Mouse (Mus musculus) left cerebral cortex, postnatal 10 days (tissue): ENCODE results near the gene Prdm16. TPM values are rescaled to one million over a fixed set of nuclear protein-coding genes. Genes with fewer than 3 reads are reported as not detected.

Source experiments
- DNase-seq, 2 experiments: peaks; one replicate each; pipeline ENCODE4 v3.0.0; 2021 to 2022; ENCODE audit warnings: low spot score in 2 of 2, mixed read lengths in 1 of 2; ENCODE audit errors: extremely low spot score in 1 of 2
- intact Hi-C: fragments of 180-260 bp; cut with DNase I; formaldehyde crosslinking; loops from one replicate; pipeline ENCODE4 v1.15.1; 2025
- total RNA-seq, 2 experiments: library from RNA; stranded (reverse); gene quantifications; 2 replicates each; pipeline ENCODE4 v1.2.3; 2021

The Prdm16 gene
- total RNA-seq, 2 experiments from 2014 or later = 4.9 to 6.1 TPM

DNA sequence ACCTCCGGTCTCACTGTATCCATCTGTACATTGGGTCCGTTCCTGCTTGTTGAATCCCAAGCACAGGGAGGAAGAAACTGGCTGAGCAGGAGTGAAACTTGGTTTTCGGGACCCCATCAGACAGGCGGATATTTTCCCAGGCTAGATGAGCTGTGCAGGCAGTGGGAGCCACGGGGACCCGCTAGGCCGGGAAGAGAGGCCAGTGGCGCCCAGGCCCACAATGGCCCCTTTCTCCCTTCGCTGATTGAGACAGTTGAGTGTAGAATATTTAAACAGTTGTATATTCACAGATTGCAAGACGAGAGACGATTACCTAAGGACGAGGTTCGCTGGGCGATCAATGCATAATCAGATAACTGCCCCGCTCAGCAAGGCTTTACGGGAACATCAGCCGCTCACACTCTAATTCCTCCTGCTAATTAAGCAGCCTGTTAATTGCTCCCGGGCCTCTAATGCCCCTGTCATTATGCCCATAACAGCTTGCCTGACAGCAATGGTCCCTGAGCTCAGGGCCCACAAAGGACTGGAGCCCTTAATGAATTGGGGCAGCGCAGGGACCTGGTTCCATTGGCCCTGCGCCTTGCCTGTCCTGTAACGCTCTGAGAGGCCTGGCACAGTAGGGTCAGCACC is 54.0 kb downstream of the Prdm16 start:
- peak in 1 of 2 experiments; percentile 36 for DNase-seq
- intact Hi-C loops = no loop called here

DNA sequence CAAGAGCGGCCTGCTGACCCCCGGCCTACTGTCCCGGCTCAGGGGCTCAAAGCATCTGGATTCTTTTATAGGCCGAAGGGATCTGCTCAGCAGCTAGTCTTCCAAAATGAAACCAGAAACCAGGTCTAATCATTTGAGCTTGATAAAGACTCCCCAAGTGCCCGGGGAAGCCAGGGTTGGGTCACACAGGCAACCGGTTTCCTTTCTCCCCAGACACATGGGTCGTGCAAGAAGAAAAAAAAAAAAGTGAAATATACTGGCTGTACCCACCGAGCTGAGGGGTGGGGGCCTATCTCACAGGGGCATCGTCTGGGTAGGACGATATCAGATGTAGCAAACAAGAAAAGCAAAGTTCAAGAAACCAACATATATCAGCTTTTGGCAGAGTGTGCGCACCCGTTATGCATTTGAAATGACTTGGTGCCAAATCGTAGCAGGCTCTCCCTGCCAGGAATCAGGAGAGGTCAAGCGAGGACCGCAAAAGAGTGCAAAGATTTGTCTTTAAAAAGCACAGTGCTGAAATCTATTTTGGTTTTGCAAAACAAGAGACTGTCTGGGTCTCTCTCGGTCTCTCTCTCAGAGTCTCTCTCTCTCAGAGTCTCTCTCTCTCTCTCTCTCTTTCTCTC is 55.3 kb downstream of the Prdm16 start:
- intact Hi-C loops = no loop called here
- DNase-seq = no peak

DNA sequence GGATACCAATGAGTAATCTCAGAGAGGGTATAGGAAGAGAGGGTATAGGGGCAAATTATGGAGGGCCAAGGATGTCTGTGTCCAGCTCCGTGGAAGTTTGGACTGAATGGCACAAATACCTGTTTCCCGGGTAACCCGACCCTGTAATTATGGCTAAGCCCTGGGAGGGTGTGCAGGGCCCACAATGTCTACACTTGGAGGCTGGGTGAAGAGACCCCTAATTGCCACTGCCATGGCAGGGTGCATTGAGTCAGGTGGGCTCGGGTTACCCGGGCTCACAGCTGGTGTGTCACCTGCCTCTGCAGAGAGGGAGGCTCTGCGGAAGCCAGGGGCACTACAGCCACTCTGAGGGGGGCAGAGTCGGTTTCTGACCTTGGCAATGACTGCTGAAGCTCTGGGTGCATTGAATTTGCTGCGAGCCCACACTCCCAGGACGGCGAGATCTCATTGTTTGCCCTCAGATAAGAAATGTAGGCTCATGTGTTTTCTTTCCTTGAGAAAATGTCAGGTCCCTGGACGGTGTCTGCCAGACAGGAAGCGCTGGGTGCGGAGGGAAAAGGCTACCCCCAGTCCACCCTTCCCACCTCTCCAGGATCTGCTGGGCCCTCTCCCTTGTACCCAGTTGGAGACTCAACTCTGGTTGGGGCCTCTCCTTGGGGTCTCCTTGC is 62.3 kb downstream of the Prdm16 start:
- DNase-seq = no peak
- intact Hi-C loops = no loop called here

DNA sequence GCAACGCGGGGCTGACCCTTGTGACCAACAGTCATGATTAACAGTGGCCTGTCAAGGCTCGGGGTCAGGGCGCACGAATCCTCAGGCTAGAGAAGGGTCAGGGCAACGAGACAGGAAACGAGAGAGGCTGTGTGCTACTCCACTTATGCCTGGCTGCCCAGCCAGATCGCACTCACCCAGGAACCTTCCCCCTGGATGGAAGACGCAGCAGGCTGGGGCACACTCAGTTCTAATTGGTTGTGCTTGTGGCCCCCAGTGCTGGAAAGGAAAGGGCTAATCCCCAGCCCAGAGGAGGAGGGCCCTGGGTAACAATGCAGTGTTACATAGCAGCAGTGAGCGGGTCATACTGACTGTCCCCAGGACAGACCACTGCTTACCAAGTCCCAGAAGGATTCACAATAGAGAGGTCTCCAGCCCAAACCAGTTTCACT is 66.2 kb downstream of the Prdm16 start:
- DNase-seq = no peak
- intact Hi-C loops = no loop called here

DNA sequence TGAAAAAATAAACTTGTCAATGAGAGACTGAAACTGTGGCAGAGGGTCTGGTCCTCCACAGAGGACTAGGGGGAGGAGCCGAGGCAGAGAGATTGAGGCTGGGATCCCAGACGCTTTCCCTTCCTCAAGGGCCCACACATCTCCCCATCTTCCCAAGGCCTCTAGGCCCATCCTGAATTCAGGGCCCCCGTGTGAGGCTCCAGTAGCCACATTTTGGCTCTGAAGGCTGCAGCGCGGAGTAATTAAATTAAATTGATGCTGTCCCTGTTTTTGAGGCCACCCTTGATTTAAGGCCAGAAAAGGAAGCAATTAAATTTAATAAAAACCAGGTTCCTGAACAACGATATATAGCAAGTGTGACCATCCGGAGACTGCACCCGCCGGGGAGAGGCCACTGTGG is 66.8 kb downstream of the Prdm16 start:
- no peak for DNase-seq
- intact Hi-C loops = no loop called here

DNA sequence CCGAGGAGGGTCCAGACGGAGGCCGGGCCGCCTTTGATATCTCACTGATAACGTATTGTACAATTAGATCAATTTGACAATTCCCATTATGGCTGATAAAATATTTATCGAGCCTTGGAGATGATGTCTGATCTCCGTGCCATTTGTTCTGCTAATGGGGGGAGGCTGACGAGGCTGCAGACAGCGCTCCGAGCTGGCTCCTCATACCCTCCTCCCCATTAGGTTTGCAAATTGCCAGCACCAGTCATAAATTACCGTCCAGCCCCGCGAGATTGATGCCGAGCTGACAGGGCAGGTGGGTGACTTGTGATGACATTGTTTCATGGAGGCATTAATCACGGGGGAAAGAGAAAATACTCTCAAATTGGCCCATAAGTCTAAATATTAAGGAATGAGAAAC is 67.9 kb downstream of the Prdm16 start:
- intact Hi-C loops = no loop called here
- no peak for DNase-seq

DNA sequence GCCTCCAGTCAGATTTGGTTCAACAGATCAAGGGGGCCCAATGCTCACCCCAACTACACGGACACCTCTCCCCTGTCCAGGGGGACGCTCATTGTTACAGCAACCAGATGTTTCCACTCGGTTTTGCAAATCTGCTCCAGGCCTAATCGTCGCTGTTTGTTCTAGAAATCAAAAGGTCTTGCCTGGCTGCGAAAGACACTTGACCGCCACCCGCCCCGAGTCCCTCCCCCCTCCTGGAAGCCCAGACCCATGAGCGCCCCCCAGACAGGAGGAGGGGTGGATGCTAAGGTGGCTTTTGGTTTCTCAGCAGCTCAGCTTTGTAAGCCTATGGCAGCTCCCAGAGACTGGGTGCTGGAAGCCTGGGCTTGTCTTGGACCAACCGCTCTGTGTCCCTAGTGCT is 68.7 kb downstream of the Prdm16 start:
- intact Hi-C loops = no loop called here
- no peak for DNase-seq

DNA sequence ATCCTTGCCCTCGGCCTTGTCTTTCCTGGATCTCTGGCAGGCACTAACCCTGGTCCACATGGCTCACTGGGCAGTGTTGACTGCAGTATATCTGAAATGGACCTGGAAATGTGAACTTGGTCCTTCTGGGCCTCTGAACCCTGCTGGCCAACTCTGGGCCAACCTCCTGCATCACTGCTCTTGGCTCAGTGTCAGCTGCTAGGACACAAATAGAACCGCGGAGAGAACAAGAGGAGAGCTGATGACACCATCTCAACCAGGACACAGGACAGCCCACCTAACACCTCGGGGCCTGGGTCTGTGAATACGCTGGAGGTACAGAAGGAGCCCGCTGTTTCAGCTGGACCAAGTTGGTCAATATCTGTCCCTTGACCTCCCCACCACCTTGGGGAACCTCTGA is 73.5 kb downstream of the Prdm16 start:
- no peak for DNase-seq
- intact Hi-C loops = no loop called here

DNA sequence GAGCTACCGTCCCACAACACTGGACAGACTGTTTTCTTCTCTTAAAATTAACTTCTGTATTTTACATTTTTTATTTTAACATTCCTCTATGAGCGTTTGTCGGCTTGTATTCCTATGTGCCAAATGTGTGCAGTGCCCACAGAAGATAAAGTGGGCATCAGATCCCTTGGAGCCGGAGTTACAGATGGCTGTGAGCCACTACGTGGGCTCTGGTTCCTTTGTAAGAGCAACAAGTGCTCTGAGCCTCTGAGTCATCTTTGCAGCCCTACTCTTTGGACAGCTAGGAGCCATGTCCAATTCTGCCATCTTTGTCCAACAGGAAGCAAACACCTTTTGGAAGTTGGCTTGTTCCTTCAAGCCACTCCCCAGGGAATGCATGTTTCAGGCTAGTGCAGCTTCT is 78.6 kb downstream of the Prdm16 start:
- intact Hi-C loops = loop anchor here (5.0 kb wide), 1 partner anchor 79 kb away; the partner anchor contains the start of gene Prdm16
- peak in 1 of 2 experiments; percentile 16 for DNase-seq

DNA sequence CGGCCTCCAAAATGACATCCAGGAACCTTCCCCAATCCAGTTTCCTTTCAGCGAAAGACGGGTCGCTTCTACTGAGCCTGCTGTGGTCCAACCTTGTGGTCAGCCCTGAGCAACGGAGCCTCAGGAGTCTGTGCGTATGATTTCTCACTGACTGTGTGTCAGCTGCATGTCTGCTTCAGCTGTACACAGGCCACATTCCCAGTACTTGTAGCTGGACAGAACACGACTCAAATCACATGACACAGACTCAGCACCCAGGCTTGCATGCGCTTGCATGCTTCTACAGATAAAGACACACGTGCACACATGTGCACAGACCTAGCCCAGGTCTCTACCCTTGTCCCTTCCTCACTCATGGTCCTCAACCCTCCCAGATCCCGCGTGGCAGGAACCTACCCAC is 79.5 kb downstream of the Prdm16 start:
- intact Hi-C loops = loop anchor here (5.0 kb wide), 1 partner anchor 80 kb away; the partner anchor contains the start of gene Prdm16
- no peak for DNase-seq

DNA sequence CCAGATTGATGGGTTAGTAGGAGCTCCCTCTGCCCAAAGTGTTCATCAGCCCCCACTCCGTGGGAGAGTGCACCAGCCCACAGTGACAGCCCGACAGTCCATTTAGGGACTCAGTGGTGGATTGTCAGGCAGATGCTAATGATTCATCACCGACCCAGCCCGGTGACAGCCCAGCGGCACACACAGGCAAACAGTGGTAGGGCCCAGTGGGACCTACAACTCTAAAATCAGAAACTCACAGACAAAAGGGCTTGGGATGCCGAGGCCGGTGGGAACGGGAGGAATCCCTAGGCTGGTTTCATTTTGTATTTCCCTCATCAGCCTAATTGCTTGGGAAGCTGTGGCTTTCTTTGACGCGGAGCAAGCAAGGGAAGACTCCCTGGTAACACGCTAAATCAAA is 80.3 kb downstream of the Prdm16 start:
- DNase-seq = no peak
- intact Hi-C loops = loop anchor here (5.0 kb wide), 1 partner anchor 81 kb away; the partner anchor contains the start of gene Prdm16

DNA sequence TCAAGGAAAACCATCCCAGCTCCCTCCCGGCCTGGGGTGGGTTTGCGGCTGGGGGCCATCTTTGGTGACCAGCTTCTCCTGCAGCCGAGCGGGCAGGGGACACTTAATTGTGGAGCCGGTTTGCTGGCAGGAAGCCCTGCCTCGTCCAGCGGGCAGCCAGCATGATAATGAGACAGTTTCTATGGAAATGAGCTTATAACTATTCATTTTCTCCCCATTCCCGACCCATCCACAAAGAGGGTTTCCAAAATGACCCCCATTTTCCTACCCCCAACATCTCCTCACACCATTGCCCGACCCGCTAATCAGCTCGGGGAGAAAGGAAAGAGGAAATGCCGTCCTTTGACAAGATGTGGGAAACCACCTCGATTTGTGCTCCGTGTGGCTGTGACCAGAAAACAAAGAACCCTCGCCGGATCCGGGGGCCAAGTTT is 86.7 kb downstream of the Prdm16 start:
- peak; percentile 59 to 66 for DNase-seq
- intact Hi-C loops = no loop called here

DNA sequence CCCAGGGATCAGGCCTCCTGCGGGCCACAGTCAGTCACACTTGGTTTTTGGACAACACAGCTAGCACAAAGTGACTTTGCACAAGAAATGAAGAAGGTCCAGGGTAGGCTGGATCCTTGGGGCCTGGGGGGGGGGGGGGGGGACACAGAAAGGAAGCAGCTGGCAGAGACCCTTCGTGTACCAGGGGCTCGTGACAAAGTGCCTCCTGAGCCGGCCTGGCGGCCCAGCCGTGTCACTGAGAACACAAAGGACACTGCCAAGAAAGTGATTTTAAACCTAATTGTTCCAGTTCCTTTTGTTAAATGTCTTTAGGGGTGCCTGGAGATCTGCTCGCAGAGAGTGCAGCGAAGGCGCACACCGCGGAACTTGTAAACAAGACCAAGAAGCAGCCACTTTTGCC is 87.2 kb downstream of the Prdm16 start:
- no peak for DNase-seq
- intact Hi-C loops = no loop called here

DNA sequence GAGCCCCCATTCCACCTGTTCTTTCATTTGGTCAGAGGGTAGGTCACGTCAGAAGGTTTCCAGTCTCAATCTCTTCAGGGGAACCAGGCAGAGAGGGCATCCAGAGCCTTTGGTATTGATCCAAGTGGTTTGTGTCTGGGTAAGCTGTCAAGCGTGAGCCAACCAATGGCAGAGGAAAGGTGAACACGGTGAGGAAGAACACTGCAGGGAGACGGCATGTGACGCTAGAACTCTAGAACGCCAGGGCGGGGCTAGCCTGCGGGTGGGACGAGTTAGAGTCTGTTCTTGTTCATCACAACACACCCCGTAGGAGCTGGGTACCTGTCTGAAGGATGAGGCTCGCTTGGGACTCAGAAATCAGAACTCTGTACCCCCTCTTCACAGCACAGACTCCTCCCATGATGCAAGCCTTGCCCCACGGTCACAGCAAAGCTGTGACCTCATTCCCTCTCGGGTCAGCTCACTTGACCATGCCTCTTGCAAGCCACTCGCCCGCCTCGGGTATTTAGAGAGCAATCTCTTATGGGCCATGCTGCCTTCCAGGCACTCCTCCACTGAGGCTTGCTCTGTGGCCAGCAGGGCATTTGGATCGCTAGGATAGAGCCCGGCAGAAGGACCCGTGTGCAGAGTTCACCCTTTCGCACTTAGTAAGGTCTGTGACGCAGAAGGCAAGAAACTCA is 89.4 kb downstream of the Prdm16 start:
- DNase-seq = no peak
- intact Hi-C loops = no loop called here

DNA sequence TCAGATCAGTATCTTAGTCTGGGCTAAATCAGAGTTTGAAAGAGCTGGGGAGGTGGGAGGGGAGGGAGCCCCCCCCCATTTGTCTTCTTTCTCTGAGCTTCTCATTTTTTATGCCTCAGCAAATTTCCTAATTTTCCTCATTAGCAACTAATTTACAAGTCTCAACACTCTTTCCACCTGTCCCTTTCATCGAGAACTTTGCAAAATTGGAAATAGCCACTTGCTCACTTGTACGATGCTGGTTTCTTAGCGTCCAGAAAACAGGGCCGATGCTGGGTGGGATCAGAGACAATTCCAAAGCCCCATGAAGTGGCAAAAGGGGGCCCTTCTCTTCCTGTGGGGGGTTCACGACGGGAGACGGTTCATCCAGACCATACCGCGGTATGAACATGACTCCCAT is 91.4 kb downstream of the Prdm16 start:
- DNase-seq = no peak
- intact Hi-C loops = no loop called here

DNA sequence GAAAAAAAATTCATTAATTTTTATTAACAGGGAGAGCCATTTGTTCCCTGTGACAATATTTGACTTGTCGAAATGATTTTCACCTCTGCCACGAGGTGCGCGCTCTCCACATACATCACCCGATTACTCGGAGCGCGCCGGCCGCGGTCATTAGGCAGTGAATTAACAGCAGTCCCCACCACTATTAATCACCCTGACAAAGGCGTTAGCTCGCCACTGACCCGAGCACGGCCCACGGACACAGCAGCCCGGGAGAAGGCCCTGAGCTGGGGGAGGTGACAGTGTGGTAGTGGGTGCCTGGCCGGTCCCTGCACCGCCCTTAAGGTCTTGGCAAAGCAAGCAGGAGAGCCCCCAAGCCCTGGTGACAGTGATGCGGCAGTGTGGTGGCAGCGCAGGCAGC is 92.8 kb downstream of the Prdm16 start:
- DNase-seq = no peak
- intact Hi-C loops = no loop called here

DNA sequence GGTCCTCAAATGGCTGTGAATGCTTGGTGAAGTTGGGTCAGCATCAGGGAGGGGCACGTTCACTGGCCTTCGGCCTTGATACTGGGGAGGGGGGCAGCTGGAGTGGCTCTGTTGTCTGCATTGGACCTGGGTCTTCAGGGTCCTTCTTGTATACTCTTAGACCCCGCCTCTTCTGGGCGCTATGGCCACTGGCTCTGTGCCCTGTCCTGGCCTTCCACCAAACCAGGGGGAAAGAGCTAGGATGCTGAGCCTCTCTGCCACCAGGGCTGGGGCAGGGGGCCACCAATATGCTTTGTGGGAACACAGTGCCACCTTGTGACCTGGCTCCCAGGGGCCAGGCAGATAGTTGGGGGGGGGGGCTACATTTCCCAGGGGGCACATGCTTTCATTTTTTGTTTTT is 93.5 kb downstream of the Prdm16 start:
- intact Hi-C loops = no loop called here
- DNase-seq = peak; percentile 11 to 44

DNA sequence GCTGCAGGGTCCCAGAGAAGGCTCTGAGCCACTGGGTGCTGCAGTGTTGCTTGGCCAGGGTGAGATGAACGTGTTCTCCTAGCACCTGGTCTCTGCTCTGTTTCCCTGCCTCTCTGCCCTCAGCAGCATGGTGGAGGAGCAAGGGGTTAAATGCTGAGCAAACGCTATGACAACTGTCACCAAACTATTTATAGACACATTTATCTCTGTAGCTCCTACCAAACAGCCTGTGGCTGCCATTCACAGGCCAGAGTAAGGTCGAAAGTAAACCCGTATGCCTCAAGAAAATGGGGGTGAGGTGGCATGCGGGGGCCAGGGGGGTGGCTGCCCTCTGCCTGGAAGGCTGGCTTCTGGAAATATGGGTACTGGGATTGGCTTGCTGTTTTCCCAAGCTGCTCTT is 94.1 kb downstream of the Prdm16 start:
- no peak for DNase-seq
- intact Hi-C loops = no loop called here

DNA sequence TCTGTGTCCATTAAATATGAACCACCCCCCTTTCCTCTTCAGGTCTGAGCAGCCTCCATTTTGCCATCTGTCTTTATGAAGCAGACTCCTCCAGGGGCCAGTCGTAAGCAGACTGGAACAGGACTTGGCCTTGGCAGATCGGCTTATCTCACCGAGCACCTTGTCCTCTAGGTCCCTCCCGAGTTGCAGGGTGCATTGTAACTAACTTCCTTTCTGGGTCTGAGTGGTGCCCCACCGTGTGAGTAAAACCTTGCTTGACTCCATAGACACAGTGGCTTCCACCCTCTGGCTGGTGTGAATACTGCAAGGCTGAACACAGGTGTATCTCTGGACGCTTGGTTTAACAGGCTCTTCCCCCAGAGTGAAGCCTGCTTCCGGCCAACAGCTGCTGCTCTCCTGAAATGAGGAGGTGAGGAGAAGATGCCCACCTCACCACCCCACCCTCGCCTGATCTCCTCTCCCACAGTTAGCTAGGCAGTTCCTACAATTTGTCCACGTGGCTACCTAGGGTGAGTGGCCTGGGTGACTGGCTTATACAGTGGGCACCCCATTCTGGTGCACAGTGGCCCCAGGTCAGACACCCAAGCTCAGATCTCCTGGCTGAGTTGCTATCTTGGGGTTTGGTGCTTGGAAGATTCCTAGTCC is 94.9 kb downstream of the Prdm16 start:
- DNase-seq = no peak
- intact Hi-C loops = no loop called here
